Mouse (Mus musculus): ENCODE measurements around the gene Cpa1.

GRCm38 (mm10) chr6:30678482-30678881, 39.5 kb downstream of the Cpa1 start:
- TF ChIP-seq CTCF (IDR thresholded peaks at IDR 0.05; ENCODE audit: borderline replicate concordance, insufficient read depth, low read depth, low read length), result no peak
- no peak for TF ChIP-seq POLR2A (IDR thresholded peaks at IDR 0.05; ENCODE audit: borderline replicate concordance, insufficient read depth, low read length)
